Mouse (Mus musculus) CH12.LX (cell line): ENCODE data around the gene Rps6. TPM values are rescaled to one million over a fixed set of nuclear protein-coding genes. Genes with fewer than 3 reads are reported as not detected.

Source experiments
- DNase-seq: peaks from one replicate; pipeline ENCODE4 v3.0.0-alpha.2; 2013; ENCODE audit errors: extremely low read depth
- H3K27ac ChIP-seq: 2 replicates; pipeline ENCODE4 v1.5.1; 2012; ENCODE audit warnings: low read depth, mild to moderate bottlenecking, control low read depth, moderate library complexity; ENCODE audit not compliant: insufficient read depth
- H3K27me3 ChIP-seq: replicated peaks from 2 replicates; pipeline ENCODE3; 2012; ENCODE audit warnings: inconsistent platforms
- H3K36me3 ChIP-seq, 2 experiments: replicated peaks in 1 of 2; 2 replicates each; pipeline versions ENCODE3 to v1.6.1; 2012; ENCODE audit warnings: inconsistent platforms in 1 of 2, low read length in 1 of 2, mild to moderate bottlenecking in 1 of 2, mixed read lengths in 1 of 2, moderate library complexity in 1 of 2; ENCODE audit not compliant: control insufficient read depth in 1 of 2, insufficient read depth in 1 of 2
- H3K4me1 ChIP-seq, 2 experiments: 2 replicates each; pipeline ENCODE4 v1.6.1; 2012; ENCODE audit warnings: inconsistent platforms in 1 of 2, moderate library complexity in 1 of 2; ENCODE audit not compliant: insufficient read depth in 2 of 2, control insufficient read depth in 1 of 2
- H3K4me2 ChIP-seq: 2 replicates; pipeline ENCODE4 v1.6.1; 2012; ENCODE audit warnings: low read depth, mild to moderate bottlenecking, control low read depth; ENCODE audit not compliant: poor library complexity, insufficient read depth, severe bottlenecking
- H3K4me3 ChIP-seq, 3 experiments: fragments of 150-350 bp in 1 of 3; sonication (generic) in 1 of 3; replicated peaks in 1 of 3; 2 replicates each; pipeline versions ENCODE3 to v1.5.1; 2011 to 2012; ENCODE audit warnings: low read depth in 2 of 3, low read length in 2 of 3, mild to moderate bottlenecking in 2 of 3, moderate library complexity in 2 of 3, control low read depth in 1 of 3, improper control_type of control experiment in 1 of 3, inconsistent platforms in 1 of 3, mixed read lengths in 1 of 3; ENCODE audit not compliant: poor library complexity in 1 of 3
- H3K79me2 ChIP-seq: replicated peaks from 2 replicates; pipeline ENCODE4 v1.6.1; 2012; ENCODE audit warnings: mild to moderate bottlenecking, moderate library complexity; ENCODE audit not compliant: control insufficient read depth, poor library complexity, insufficient read depth, severe bottlenecking; ENCODE audit errors: extremely low read depth
- H3K9ac ChIP-seq: 2 replicates; pipeline ENCODE4 v1.6.1; 2012; ENCODE audit warnings: low read depth, mild to moderate bottlenecking, control low read depth, moderate library complexity; ENCODE audit not compliant: insufficient read depth
- H3K9me3 ChIP-seq: replicated peaks from 2 replicates; pipeline ENCODE3; 2012; ENCODE audit warnings: low read length, inconsistent platforms, mixed read lengths
- BHLHE40 ChIP-seq: IDR thresholded peaks from 2 replicates; pipeline ENCODE4 v1.6.1; 2011; ENCODE audit warnings: mild to moderate bottlenecking, low read depth, low read length, improper control_type of control experiment
- CHD1 ChIP-seq: IDR thresholded peaks from 2 replicates; pipeline ENCODE4 v1.6.1; 2012; ENCODE audit warnings: low read depth, low read length, improper control_type of control experiment, inconsistent platforms
- CHD2 ChIP-seq: IDR thresholded peaks from 2 replicates; pipeline ENCODE4 v1.6.1; 2011; ENCODE audit warnings: low read length, improper control_type of control experiment
- CTCF ChIP-seq, 2 experiments: IDR thresholded peaks in 1 of 2; conservative IDR thresholded peaks in 1 of 2; 2 replicates each; pipeline ENCODE4 v1.5.1; 2011 to 2012; ENCODE audit warnings: low read depth in 2 of 2, low read length in 2 of 2, improper control_type of control experiment in 1 of 2, inconsistent platforms in 1 of 2, mild to moderate bottlenecking in 1 of 2, moderate library complexity in 1 of 2
- ELF1 ChIP-seq: IDR thresholded peaks from 2 replicates; pipeline ENCODE4 v1.6.1; 2014; ENCODE audit warnings: low read depth, mild to moderate bottlenecking, inconsistent platforms, low read length, improper control_type of control experiment
- ETS1 ChIP-seq: conservative IDR thresholded peaks from 2 replicates; pipeline ENCODE4 v1.6.1; 2012; ENCODE audit warnings: low read depth, mild to moderate bottlenecking, inconsistent platforms, low read length, improper control_type of control experiment, moderate library complexity
- IRF4 ChIP-seq: IDR thresholded peaks from 2 replicates; pipeline ENCODE4 v1.6.1; 2014; ENCODE audit warnings: low read depth, mild to moderate bottlenecking, inconsistent platforms, low read length, improper control_type of control experiment
- JUND ChIP-seq: conservative IDR thresholded peaks from 2 replicates; pipeline ENCODE4 v1.6.1; 2011; ENCODE audit warnings: low read depth, low read length, improper control_type of control experiment
- MAX ChIP-seq: IDR thresholded peaks from 2 replicates; pipeline ENCODE4 v1.6.1; 2011; ENCODE audit warnings: low read length, improper control_type of control experiment
- MEF2A ChIP-seq: IDR thresholded peaks from 2 replicates; pipeline ENCODE4 v1.6.1; 2014; ENCODE audit warnings: low read depth, mild to moderate bottlenecking, inconsistent platforms, low read length, improper control_type of control experiment, borderline replicate concordance
- MYC ChIP-seq: IDR thresholded peaks from 2 replicates; pipeline ENCODE4 v1.6.1; 2011; ENCODE audit warnings: low read depth, mild to moderate bottlenecking, improper control_type of control experiment, low read length
- NRF1 ChIP-seq: IDR thresholded peaks from 2 replicates; pipeline ENCODE4 v1.6.1; 2014; ENCODE audit warnings: low read depth, mild to moderate bottlenecking, inconsistent platforms, low read length, improper control_type of control experiment, moderate library complexity
- POLR2A ChIP-seq: IDR thresholded peaks from 2 replicates; pipeline ENCODE4 v1.6.1; 2011; ENCODE audit warnings: low read depth, mild to moderate bottlenecking, improper control_type of control experiment, low read length
- POLR2AphosphoS2 ChIP-seq: IDR thresholded peaks from 2 replicates; pipeline ENCODE4 v1.6.1; 2011; ENCODE audit warnings: low read depth, low read length, improper control_type of control experiment
- RAD21 ChIP-seq: IDR thresholded peaks from 2 replicates; pipeline ENCODE4 v1.6.1; 2011; ENCODE audit warnings: low read depth, mild to moderate bottlenecking, low read length, improper control_type of control experiment, moderate library complexity
- RCOR1 ChIP-seq: conservative IDR thresholded peaks from 2 replicates; pipeline ENCODE4 v1.6.1; 2012; ENCODE audit warnings: low read depth, mild to moderate bottlenecking, inconsistent platforms, low read length, improper control_type of control experiment
- TBP ChIP-seq: conservative IDR thresholded peaks from 2 replicates; pipeline ENCODE4 v1.6.1; 2011; ENCODE audit warnings: low read depth, low read length, improper control_type of control experiment
- UBTF ChIP-seq: IDR thresholded peaks from 2 replicates; pipeline ENCODE4 v1.6.1; 2012; ENCODE audit warnings: low read depth, mild to moderate bottlenecking, inconsistent platforms, low read length, improper control_type of control experiment, moderate library complexity
- USF1 ChIP-seq: IDR thresholded peaks from 2 replicates; pipeline ENCODE4 v1.6.1; 2014; ENCODE audit warnings: low read depth, mild to moderate bottlenecking, inconsistent platforms, low read length, improper control_type of control experiment
- dilution Hi-C: fragments of 300-500 bp; cut with MboI; formaldehyde crosslinking; loops from 2 replicates; pipeline ENCODE4 v1.14.3; 2020; ENCODE audit warnings: low sequenced_read_pairs; ENCODE audit not compliant: extremely low pct_unique_long_range_greater_than_20kb, extremely low pct_ligation_motif_present
- in situ Hi-C: fragments of 300-500 bp; cut with MboI; formaldehyde crosslinking; loops from 3 replicates; pipeline ENCODE4 v1.14.3; 2019; ENCODE audit warnings: low sequenced_read_pairs, low pct_ligation_motif_present, low pct_unique_long_range_greater_than_20kb, mixed read lengths
- polyA plus RNA-seq: library from polyadenylated mRNA; unstranded; fragments of >175 nt; gene quantifications from 2 replicates; pipeline ENCODE4 v1.2.1, GENCODE M21; 2012; ENCODE audit warnings: low read depth; ENCODE audit not compliant: insufficient read length
- total RNA-seq, 2 experiments: library from RNA; depleted of rRNA; stranded (reverse); fragments of 300-350 nt in 1 of 2; fragments of >200 nt in 1 of 2; gene quantifications; 2 replicates each; pipeline ENCODE4 v1.2.3; 2012 to 2014

Rps6 gene
- total and polyA plus RNA-seq, 3 experiments: 2,128 to 3,826 (median 3,137) TPM

GRCm38 (mm10) chr4:86851331-86851730 lies 5.9 kb downstream of the Rps6 start:
- no peak overlapping the region for H3K27ac ChIP-seq
- no peaks in the 10 kb centered on the region for H3K27me3 ChIP-seq
- H3K9ac ChIP-seq: no peak overlapping the region
- no peak for DNase-seq
- dilution Hi-C loops (no loop called here), in situ Hi-C loops (no loop called here)
- H3K4me2 ChIP-seq: no peak overlapping the region
- no peak overlapping the region for H3K4me3 ChIP-seq
- no peaks in the 10 kb centered on the region for H3K9me3 ChIP-seq
- H3K36me3 ChIP-seq: peaks cover 28 to 47% of the 10 kb centered on the region in 2 experiments
- peaks cover 16% of the 10 kb centered on the region for H3K79me2 ChIP-seq
- H3K4me1 ChIP-seq: peaks cover 3 to 8% of the 10 kb centered on the region in 2 experiments; a peak in 3 of 4 replicates
- TF ChIP-seq CHD1 (no peak), JUND (no peak), USF1 (no peak), CTCF (conservative IDR thresholded peaks at IDR 0.05 in 1 of 2, IDR thresholded peaks at IDR 0.05 in 1 of 2; ENCODE audit: low read depth in 2 of 2, low read length in 2 of 2) (no peak), MAX (no peak), RAD21 (no peak), TBP (no peak), RCOR1 (no peak), MYC (no peak), POLR2A (no peak), ELF1 (no peak), BHLHE40 (no peak), CHD2 (no peak), ETS1 (no peak), IRF4 (no peak), MEF2A (no peak), UBTF (no peak)
- TF ChIP-seq, all 38 proteins: peak for 0

- Histone ChIP-seq H3K27ac (no peak overlapping the region), H3K9ac (no peak overlapping the region), H3K4me2 (no peak overlapping the region), H3K79me2 (no peaks in the 10 kb centered on the region), H3K27me3 (no peaks in the 10 kb centered on the region), H3K9me3 (no peaks in the 10 kb centered on the region), H3K4me3 (no peak overlapping the region), H3K36me3 (peaks cover 7 to 36% of the 10 kb centered on the region in 2 experiments), H3K4me1 (no peaks in the 10 kb centered on the region)
- dilution Hi-C loops (no loop called here), in situ Hi-C loops (no loop called here)
- DNase-seq: no peak
- TF ChIP-seq POLR2AphosphoS2 (no peak), ETS1 (no peak), POLR2A (no peak), NRF1 (no peak), BHLHE40 (no peak), MAX (no peak)
- TF ChIP-seq, all 38 proteins: peak for 0
Measured at GRCm38 (mm10) chr4:86847246-86847645, 10.0 kb downstream of the Rps6 start.
